Mouse (Mus musculus): ENCODE measurements around the gene Tpst1.

- TF ChIP-seq CTCF (IDR thresholded peaks at IDR 0.05; ENCODE audit: low read depth, low read length) (no peak), TAL1 (conservative IDR thresholded peaks at IDR 0.05; ENCODE audit: low read depth, low read length) (no peak), GATA1 (IDR thresholded peaks at IDR 0.05; ENCODE audit: borderline replicate concordance, low read length) (no peak)
These were observed 43.8 kb upstream of the Tpst1 start, which contains the start of the genes Asl and Crcp for GRCm38 (mm10) chr5:130029142-130029897.

Data from G1E (cell line).